Mouse (Mus musculus) central nervous system, embryonic 18 days (tissue): ENCODE data around the gene Olfr1205. TPM values are rescaled to one million over a fixed set of nuclear protein-coding genes. Genes with fewer than 3 reads are reported as not detected.

Source experiments
- polyA plus RNA-seq: library from polyadenylated mRNA; depleted of rRNA; stranded (reverse); fragments of >200 nt; gene quantifications from 2 replicates; pipeline ENCODE4 v1.2.3, GENCODE M21; 2012; rRNA removed

The Olfr1205 gene
- not detected in 2 replicates for polyA plus RNA-seq

DNA sequence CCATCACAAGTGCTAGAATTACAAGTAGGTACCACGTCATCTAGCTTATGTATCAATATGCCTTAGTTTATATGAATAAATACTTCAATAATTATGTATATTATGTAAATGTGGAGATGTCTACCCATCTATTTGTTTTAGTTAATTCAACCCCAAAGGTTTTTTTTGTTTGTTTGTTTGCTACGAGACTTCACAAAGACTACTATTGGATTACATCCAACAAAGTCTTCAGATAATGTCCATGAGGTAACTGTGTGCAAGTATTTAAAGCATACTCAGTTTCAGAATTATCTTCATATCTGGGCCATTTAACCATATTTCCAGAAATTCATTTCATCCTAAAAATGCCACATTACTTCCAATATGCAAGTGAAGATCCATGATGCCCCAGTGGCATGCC, at the start of gene Olfr1205:
Gene Olfr1205, plus strand, starts transcription at position 301 of the 400 bp plus-strand sequence.

GRCm38 (mm10) chr2:88792736-88793135, 36.8 kb upstream of the Olfr1205 start, which contains the start of gene Olfr1201:
TSS of gene Olfr1201 (plus strand) at chr2:88793036.

GRCm38 (mm10) chr2:88814196-88814595, 15.3 kb upstream of the Olfr1205 start, which contains the start of gene Olfr1202:
TSS of gene Olfr1202 (plus strand) at chr2:88814496.

DNA sequence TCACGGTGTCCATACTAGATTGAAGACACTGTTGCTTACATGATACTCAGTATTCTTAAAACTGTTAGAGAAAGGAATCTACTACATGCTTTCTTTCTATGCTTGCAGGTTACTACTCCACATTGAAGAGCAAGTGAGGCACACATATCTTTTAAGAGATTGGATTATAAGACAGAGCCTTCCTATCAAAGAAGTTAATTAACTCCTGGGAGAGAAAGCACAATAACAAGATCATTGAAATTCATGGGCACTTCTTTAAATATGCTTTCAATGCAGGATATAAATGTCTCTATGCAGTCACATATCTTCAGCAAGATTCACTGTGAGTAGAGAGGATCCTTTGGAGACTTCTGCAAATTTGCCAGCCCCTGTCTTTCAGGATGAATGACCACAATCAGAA, 19.5 kb downstream of the Olfr1205 start, which contains the start of gene Olfr1204:
Gene Olfr1204, plus strand, starts transcription at position 301 of the 400 bp plus-strand sequence.

DNA sequence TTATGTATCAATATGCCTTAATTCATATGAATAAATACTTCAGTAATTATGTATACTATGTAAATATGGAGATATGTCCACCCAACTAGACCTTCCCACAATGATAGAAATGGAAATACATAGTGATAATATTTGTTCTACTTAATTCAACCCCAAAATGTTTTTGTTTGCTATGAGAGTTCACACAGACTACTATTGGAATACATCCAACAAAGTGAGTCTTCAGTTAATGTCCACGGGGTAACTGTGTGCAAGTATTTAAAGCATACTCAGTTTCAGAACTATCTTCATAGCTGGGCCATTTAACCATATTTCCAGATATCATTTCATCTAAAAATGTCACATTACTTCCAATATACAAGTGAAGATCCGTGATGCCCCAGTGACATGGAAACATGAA, 33.4 kb downstream of the Olfr1205 start, which contains the start of gene Olfr1206:
Gene Olfr1206, plus strand, starts transcription at position 301 of the 400 bp plus-strand sequence.

Other genes with a start within 250 kb of the Olfr1205 start
- gene Olfr1189, start 243.3 kb upstream of the Olfr1205 start, polyA plus RNA-seq, result not detected in 2 replicates
- not detected in 2 replicates for gene Olfr1191-ps1, start 189.2 kb upstream of the Olfr1205 start, polyA plus RNA-seq
- gene Olfr1192-ps1, start 181.2 kb upstream of the Olfr1205 start, polyA plus RNA-seq, result not detected in 2 replicates
- gene Olfr1193, start 154.1 kb upstream of the Olfr1205 start, polyA plus RNA-seq, result not detected in 2 replicates
- gene Olfr1195, start 140.6 kb upstream of the Olfr1205 start, polyA plus RNA-seq, result not detected in 2 replicates
- gene Olfr1196, start 125.1 kb upstream of the Olfr1205 start, polyA plus RNA-seq, result not detected in 2 replicates
- not detected in 2 replicates for gene Olfr1197, start 97.4 kb upstream of the Olfr1205 start, polyA plus RNA-seq
- gene Olfr1198, start 78.4 kb upstream of the Olfr1205 start, polyA plus RNA-seq, result not detected in 2 replicates
- not detected in 2 replicates for gene Olfr1199, start 69.3 kb upstream of the Olfr1205 start, polyA plus RNA-seq
- not detected in 2 replicates for gene Olfr1200, start 59.2 kb upstream of the Olfr1205 start, polyA plus RNA-seq
- not detected in 2 replicates for gene Olfr1201, start 36.7 kb upstream of the Olfr1205 start, polyA plus RNA-seq
- gene Olfr1202, start 15.2 kb upstream of the Olfr1205 start, polyA plus RNA-seq, result not detected in 2 replicates
- not detected in 2 replicates for gene Olfr1204, start 19.6 kb downstream of the Olfr1205 start, polyA plus RNA-seq
- not detected in 2 replicates for gene Olfr1206, start 33.5 kb downstream of the Olfr1205 start, polyA plus RNA-seq
- gene Olfr1208, start 72.6 kb downstream of the Olfr1205 start, polyA plus RNA-seq, result not detected in 2 replicates
- not detected in 2 replicates for gene Olfr1209, start 85.4 kb downstream of the Olfr1205 start, polyA plus RNA-seq
- not detected in 2 replicates for gene Olfr1211, start 108.4 kb downstream of the Olfr1205 start, polyA plus RNA-seq
- gene Olfr1212, start 124.2 kb downstream of the Olfr1205 start, polyA plus RNA-seq, result not detected in 2 replicates
- gene Gm13762, start 150.5 kb downstream of the Olfr1205 start, polyA plus RNA-seq, result not detected in 2 replicates
- gene Olfr1214, start 162.9 kb downstream of the Olfr1205 start, polyA plus RNA-seq, result not detected in 2 replicates
- gene Olfr1215, start 177.2 kb downstream of the Olfr1205 start, polyA plus RNA-seq, result not detected in 2 replicates
- gene Olfr1216, start 188.6 kb downstream of the Olfr1205 start, polyA plus RNA-seq, result not detected in 2 replicates
- gene Olfr1217, start 202.3 kb downstream of the Olfr1205 start, polyA plus RNA-seq, result not detected in 2 replicates
- not detected in 2 replicates for gene Olfr1218, start 231.4 kb downstream of the Olfr1205 start, polyA plus RNA-seq